Mouse (Mus musculus): Measurements from ENCODE around the gene Cplx3. TPM values are rescaled to one million over a fixed set of nuclear protein-coding genes. Genes with fewer than 3 reads are reported as not detected.
A peak's percentile ranks its signal among the peaks of the same experiment; 100 is the strongest.

Cplx3 gene
- polyA plus RNA-seq, 1 experiment from 2014 or later: not detected

- Histone ChIP-seq H3K9me3 (no peaks in the 10 kb centered on the region), H3K27ac (no peak within 1 kb of the TSS), H3K36me3 (peaks cover 6% of the 10 kb centered on the region; the same call in 1 of the 2 replicates), H3K4me1 (peaks cover 4% of the 10 kb centered on the region; the same call in 1 of the 2 replicates), H3K27me3 (replicated peaks) (no peaks in the 10 kb centered on the region), H3K9ac (peak within 1 kb of the TSS; percentile 27; the same call in 1 of the 2 replicates), H3K4me2 (peak within 1 kb of the TSS; percentile 66), H3K4me3 (replicated peaks) (peak within 1 kb of the TSS; percentile 55)
- ATAC-seq (ENCODE audit: insufficient read depth, low FRiP score, low read depth): 0 out of 2 replicates have a peak, but pooled peaks have one; percentile 19
- WGBS: under 1% methylated on average over 28 of the region's 28 CpGs
Measured at GRCm38 (mm10) chr9:57552139-57552887, 53.8 kb downstream of the Cplx3 start, which contains the start of gene Mpi. Mpi (minus strand) TSS chr9:57552763.

GRCm38 (mm10) chr9:57550126-57550862 is 55.8 kb downstream of the Cplx3 start:
- H3K4me3 ChIP-seq (replicated peaks): no peak overlapping the region
- H3K27ac ChIP-seq: peak overlapping the region; percentile 23; the same call in 1 of the 2 replicates
- H3K4me2 ChIP-seq: no peak overlapping the region
- H3K9ac ChIP-seq: no peak overlapping the region
- H3K9me3 ChIP-seq: no peaks in the 10 kb centered on the region
- ATAC-seq (ENCODE audit: insufficient read depth, low FRiP score, low read depth): peak; percentile 37; the same call in 1 of the 2 replicates
- peaks cover 6% of the 10 kb centered on the region; the same call in 1 of the 2 replicates for H3K36me3 ChIP-seq
- peaks cover 4% of the 10 kb centered on the region; the same call in 1 of the 2 replicates for H3K4me1 ChIP-seq
- WGBS: 69% methylated on average over 11 of the region's 11 CpGs
- H3K27me3 ChIP-seq (replicated peaks): no peaks in the 10 kb centered on the region

Other genes starting within 250 kb of the Cplx3 start
- gene Ppcdc, start 166.2 kb downstream of the Cplx3 start, polyA plus RNA-seq (2015; fragmentation: Nextera tagmentation; extraction: Ambion mirVana): 23.6 and 31.6 TPM in 2 replicates
- 19.8 and 22.4 TPM in 2 replicates for gene Scamp5, start 138.2 kb downstream of the Cplx3 start, polyA plus RNA-seq (2015; fragmentation: Nextera tagmentation; extraction: Ambion mirVana)
- 6.0 and 6.1 TPM in 2 replicates for gene Rpp25, start 102.3 kb downstream of the Cplx3 start, polyA plus RNA-seq (2015; fragmentation: Nextera tagmentation; extraction: Ambion mirVana)
- gene Cox5a, start 85.0 kb downstream of the Cplx3 start, polyA plus RNA-seq (2015; fragmentation: Nextera tagmentation; extraction: Ambion mirVana): 621 and 623 TPM in 2 replicates
- gene Fam219b, start 68.8 kb downstream of the Cplx3 start, polyA plus RNA-seq (2015; fragmentation: Nextera tagmentation; extraction: Ambion mirVana): 18.7 and 19.7 TPM in 2 replicates
- 38.9 and 48.4 TPM in 2 replicates for gene Mpi, start 53.5 kb downstream of the Cplx3 start, polyA plus RNA-seq (2015; fragmentation: Nextera tagmentation; extraction: Ambion mirVana)
- 76.6 and 84.2 TPM in 2 replicates for gene Scamp2, start 45.3 kb downstream of the Cplx3 start, polyA plus RNA-seq (2015; fragmentation: Nextera tagmentation; extraction: Ambion mirVana)
- gene Ulk3, start 16.8 kb downstream of the Cplx3 start, polyA plus RNA-seq (2015; fragmentation: Nextera tagmentation; extraction: Ambion mirVana): 17.4 and 19.2 TPM in 2 replicates
- not detected in 2 replicates for gene Lman1l, start 14.5 kb upstream of the Cplx3 start, polyA plus RNA-seq (2015; fragmentation: Nextera tagmentation; extraction: Ambion mirVana)
- gene Csk, start 47.4 kb upstream of the Cplx3 start, polyA plus RNA-seq (2015; fragmentation: Nextera tagmentation; extraction: Ambion mirVana): 29.6 and 29.8 TPM in 2 replicates
- gene Cyp1a2, start 77.4 kb upstream of the Cplx3 start, polyA plus RNA-seq (2015; fragmentation: Nextera tagmentation; extraction: Ambion mirVana): not detected in 2 replicates
- gene Cyp1a1, start 81.6 kb upstream of the Cplx3 start, polyA plus RNA-seq (2015; fragmentation: Nextera tagmentation; extraction: Ambion mirVana): 0.05 TPM in 1 of 2 replicates, not detected in the other
- gene Edc3, start 102.3 kb upstream of the Cplx3 start, polyA plus RNA-seq (2015; fragmentation: Nextera tagmentation; extraction: Ambion mirVana): 26.8 and 28.6 TPM in 2 replicates
- gene Clk3, start 159.6 kb upstream of the Cplx3 start, polyA plus RNA-seq (2015; fragmentation: Nextera tagmentation; extraction: Ambion mirVana): 68.3 and 69.6 TPM in 2 replicates
- 5.9 and 6.0 TPM in 2 replicates for gene Arid3b, start 230.5 kb upstream of the Cplx3 start, polyA plus RNA-seq (2015; fragmentation: Nextera tagmentation; extraction: Ambion mirVana)

All from stomach, embryonic 15.5 days (tissue).